Mouse (Mus musculus) splenic B cell, adult 2 months (primary cell): ENCODE results near the gene Olfr572.

Experiments
- DNase-seq: peaks from one replicate; pipeline ENCODE4 v3.0.0-alpha.2; 2011; ENCODE audit warnings: low read depth, low spot score
- H3K27me3 ChIP-seq: 2 replicates; pipeline ENCODE4 v1.6.1; 2012; ENCODE audit warnings: mild to moderate bottlenecking, low read length, moderate library complexity, mixed read lengths; ENCODE audit not compliant: control insufficient read depth, poor library complexity, insufficient read depth, severe bottlenecking
- H3K36me3 ChIP-seq: 2 replicates; pipeline ENCODE4 v1.6.1; 2012; ENCODE audit warnings: mild to moderate bottlenecking, low read length, moderate library complexity, mixed read lengths; ENCODE audit not compliant: control insufficient read depth, poor library complexity, insufficient read depth, severe bottlenecking

Olfr572 gene

DNA sequence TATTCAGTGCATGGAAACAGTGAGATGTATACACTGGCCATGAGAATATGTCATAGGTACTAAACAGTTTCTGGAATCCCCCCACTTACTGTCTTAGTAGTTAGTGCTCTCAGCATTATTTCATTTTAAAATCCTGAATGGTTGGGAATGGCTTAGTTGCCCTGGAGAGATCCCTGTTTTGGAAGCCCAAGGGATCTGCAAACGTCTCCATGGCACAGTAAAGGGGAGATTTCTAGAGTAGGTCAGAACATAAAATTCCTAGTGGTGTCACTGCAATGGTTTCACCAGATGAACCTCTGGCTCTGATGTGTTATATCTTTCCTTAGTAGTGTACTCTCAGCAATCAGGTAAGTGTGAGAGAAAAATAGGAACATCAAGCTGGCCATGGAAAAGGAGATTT lies at the start of gene Olfr572:
TSS of gene Olfr572 (plus strand) at position 301 of the 400 bp plus-strand sequence.
- no peaks in the 10 kb centered on the region for H3K36me3 ChIP-seq
- DNase-seq = no peak
- no peaks in the 10 kb centered on the region for H3K27me3 ChIP-seq

DNA sequence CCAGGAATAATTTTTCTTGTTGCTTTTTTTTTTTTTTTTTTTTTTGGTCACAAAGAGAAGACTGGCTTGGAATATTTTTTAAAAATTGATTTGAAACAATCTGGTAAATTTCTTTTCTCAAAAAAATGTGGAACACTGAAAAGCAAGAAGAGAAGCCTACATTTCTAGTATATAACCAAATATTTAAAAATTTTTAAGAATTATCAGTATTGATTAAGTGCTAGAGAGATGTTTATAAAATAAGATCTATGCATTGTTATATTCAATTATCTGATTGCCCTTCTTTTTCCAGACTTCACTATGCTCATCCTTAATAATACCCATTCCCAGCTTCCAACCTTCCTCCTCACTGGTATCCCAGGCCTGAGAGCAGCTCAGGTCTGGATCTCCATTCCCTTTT lies 47.4 kb upstream of the Olfr572 start, which contains the start of gene Olfr568:
TSS of gene Olfr568 (plus strand) at position 301 of the 400 bp plus-strand sequence.
- DNase-seq = no peak
- H3K36me3 ChIP-seq = no peaks in the 10 kb centered on the region
- H3K27me3 ChIP-seq = no peaks in the 10 kb centered on the region

DNA sequence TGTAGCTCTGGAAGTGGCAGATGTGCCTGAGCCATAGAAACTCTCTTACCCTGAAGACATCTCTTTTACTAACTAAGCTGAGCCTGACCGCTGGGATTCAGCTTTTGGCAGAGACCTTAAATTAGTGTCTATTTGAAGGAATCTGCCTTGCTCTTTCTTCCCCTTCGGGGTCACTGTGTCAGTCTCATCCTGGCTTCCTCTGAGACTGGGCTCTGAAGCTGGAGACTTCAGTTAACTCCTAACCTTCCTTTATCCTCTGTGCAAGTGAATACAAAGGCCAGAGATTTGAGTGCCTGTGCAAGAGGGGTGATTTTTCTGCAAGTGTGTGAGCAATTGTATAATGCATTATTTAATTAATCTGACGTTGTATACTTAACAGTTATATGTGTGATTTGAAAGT lies 33.4 kb upstream of the Olfr572 start, which contains the start of gene Olfr569:
TSS of gene Olfr569 (minus strand) at position 101 of the 400 bp plus-strand sequence.
- H3K27me3 ChIP-seq = no peaks in the 10 kb centered on the region
- H3K36me3 ChIP-seq = no peaks in the 10 kb centered on the region
- DNase-seq = no peak

DNA sequence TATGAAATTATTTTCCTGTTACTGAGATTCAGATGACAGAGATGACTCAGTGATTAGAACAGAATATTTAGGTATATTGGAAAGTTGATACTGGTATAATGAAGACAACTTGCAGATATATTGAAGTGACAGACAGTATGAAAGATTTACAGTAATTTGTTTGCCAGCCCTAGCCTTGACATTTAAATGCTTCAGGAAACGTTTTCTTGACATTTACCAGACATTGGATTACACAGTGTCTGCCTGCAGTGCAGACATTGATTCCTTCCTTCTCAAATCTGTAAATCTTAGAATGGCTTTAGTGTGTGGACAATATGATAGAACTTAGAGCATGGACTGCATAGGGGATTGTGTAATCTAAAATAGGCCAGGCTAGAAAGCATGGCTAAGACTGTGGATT lies 8.9 kb upstream of the Olfr572 start:
- no peak for DNase-seq
- Histone ChIP-seq H3K27me3 (no peaks in the 10 kb centered on the region), H3K36me3 (no peaks in the 10 kb centered on the region)

DNA sequence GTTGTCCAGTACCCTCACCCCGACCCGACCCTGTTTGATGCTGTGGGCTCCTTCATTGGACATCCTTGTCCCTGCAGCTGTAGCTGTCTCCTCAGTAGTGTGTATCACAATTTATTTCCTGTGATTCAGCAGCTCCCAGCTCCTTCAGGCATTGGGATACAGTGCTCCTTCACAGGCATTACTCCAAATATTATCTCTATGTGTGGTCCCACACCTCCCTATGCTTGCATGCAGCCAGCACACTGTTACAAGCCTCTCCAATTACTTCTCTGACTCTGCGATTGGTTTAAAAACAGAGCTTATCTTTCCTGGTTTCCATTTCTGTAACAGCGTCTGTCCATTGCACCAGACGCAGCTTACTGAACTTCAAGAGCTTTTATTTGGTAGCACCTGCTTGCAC lies 7.8 kb upstream of the Olfr572 start:
- DNase-seq = no peak
- Histone ChIP-seq H3K27me3 (no peaks in the 10 kb centered on the region), H3K36me3 (no peaks in the 10 kb centered on the region)

DNA sequence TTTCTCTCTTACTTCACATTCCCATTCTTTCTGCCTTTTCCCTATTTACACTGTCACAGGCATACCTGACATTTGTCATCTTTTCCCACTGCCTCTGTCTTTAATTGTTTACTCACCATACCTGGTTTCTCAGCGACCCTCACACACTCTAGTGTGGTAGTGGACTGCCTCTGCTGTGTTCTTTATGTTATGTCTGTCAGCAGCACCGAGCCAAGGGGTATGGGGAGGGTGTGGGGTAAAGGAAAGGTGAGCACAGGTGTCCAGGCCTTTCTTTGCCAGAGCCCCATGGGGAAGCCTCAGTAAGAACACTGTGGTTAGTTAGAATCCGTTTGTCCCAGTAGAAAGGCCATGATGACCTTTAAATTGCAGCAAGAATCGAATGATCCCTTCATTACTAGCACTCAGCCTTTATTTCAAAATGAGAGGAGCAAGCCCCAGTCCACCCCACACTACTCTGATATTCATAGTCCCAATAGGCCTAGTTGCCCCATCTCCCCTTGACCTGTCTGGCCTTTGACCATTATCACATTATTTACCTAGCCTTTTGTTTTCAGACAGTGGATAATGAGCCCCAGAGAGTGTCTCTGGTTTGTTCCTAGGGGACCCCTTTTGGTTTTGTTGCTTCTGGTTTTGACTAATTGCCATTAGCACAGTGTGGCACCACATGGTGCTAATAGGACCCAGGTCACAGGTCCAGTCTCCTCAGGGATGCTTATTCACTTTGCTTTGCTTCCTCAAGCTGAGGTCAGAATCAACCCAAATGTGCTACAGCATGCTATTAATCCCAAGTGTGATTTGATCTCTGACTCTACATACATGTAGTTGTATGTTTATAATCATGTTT lies 7.0 kb upstream of the Olfr572 start, which contains the start of gene Olfr571:
TSS of gene Olfr571 (minus strand) at position 505 of the 844 bp plus-strand sequence.
- Histone ChIP-seq H3K27me3 (no peaks in the 10 kb centered on the region), H3K36me3 (no peaks in the 10 kb centered on the region)
- DNase-seq = no peak

DNA sequence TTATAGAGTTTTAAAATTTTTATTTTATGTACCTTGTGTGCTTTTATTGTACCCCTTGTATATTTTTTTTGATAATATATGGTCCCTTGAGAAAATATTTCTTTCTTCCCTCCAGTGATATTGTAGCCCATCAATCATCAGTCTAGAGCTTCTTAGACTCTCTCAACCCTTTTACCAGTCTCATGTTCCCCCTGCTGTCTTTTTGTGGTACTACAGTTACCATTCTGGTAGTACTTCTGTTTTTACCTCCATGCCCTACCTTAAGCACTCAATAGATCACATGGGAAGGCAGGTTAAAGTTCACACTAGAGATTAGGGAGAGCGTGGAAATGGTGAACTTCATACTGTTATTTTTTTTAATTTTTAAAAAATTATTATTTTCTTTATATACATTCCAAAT lies 4.6 kb upstream of the Olfr572 start:
- no peaks in the 10 kb centered on the region for H3K36me3 ChIP-seq
- no peaks in the 10 kb centered on the region for H3K27me3 ChIP-seq
- peak; percentile 62 for DNase-seq

DNA sequence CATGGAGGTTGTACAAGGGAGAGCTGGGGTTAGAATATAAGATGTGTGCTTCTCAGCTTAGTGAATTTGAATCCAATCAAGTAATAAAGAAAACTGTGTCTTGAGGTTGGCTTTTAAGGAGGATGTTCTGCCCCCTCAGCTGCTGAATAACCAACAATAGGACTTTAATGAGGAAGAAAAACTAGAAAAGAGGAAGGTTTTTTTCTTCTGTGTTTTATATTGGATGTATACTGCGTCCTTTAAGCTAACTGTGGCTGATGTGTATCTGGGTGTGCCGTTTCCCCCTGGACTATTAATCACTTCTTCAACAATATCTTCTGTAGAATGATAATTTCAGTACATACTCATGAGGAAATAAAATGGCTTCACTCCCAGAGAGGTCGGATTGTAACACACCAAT lies 2.9 kb downstream of the Olfr572 start:
- DNase-seq = no peak

DNA sequence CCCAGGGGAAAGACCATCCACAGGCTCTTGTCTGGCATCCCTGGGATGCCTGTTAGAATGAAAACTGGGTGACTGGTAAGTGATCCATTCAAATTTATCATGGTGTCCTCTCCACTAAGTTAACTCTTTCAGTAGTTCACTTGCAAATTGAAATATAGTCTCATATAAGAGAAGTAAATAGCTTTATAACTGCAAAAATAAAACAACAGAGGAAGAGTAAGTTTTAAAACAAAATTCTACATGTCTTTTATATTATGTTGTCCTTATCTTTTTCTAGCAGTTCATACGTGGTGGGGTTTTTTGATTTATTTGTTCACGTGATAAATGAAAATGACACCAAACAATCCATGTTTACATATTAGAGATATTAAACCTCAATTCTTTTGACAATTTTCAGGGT lies 18.3 kb downstream of the Olfr572 start, which contains the start of gene Olfr573-ps1:
TSS of gene Olfr573-ps1 (minus strand) at position 101 of the 400 bp plus-strand sequence.
- DNase-seq = no peak
- Histone ChIP-seq H3K27me3 (no peaks in the 10 kb centered on the region), H3K36me3 (no peaks in the 10 kb centered on the region)

More for the DNA sequence above, 2.9 kb downstream of the Olfr572 start:
- Histone ChIP-seq H3K27me3 (no peaks in the 10 kb centered on the region), H3K36me3 (no peaks in the 10 kb centered on the region)

DNA sequence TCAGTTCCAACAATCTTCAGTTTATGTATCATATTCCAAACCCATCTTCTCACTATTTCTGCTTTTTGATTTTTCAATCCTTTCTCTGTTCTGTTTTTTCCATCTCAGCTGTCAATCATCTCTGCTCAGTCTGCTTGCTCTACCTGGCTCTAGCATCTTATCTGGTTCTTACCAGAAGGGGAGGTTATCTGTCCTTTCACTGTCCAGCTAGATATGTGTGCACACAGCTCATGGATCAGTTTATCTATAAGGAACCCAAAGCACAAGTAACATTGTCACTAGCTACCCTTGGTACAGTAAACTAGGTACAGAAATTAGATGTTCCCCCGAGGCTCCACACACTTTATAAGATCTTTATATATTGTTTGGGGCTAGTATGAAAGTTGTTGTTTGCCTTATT lies 19.2 kb downstream of the Olfr572 start:
- no peaks in the 10 kb centered on the region for H3K27me3 ChIP-seq
- H3K36me3 ChIP-seq = no peaks in the 10 kb centered on the region
- DNase-seq = no peak

DNA sequence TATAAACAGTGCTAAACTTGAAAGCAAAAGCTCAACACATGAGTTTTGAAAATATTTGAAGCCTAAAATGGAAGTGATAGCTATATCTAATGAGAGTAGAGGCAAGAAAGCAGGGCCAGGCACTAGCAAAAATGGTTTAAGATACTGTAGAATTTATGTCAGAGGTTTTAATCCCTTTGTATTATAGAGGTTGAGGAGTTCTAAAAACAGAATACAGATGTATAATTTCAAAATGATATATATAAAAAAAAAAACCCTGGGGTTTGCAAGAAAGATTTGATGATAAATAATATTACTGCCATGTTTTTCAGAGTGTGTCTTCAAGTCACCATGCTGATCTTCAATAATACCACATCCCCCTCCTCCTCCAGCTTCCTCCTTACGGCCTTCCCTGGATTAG lies 24.0 kb downstream of the Olfr572 start, which contains the start of gene Olfr574:
TSS of gene Olfr574 (plus strand) at position 301 of the 400 bp plus-strand sequence.
- H3K27me3 ChIP-seq = no peaks in the 10 kb centered on the region
- no peaks in the 10 kb centered on the region for H3K36me3 ChIP-seq
- DNase-seq = no peak

DNA sequence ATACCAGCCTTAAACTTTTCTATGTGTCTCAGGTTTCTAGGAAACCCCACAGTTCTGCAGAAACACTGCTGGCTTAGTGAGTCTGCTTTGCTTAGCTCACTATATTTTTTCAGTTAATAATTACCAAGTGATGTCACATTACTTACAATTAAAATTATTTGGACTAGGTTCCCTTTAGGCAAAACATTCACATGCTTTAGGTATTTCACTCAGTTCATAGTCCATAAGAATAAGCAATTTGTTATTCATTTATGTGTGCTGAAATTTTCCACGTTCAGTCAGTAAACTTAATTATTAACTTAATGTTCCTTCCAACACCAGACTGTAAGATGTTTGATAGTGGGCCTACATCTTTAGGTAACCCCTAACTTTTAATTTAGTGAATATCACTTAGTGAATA lies 26.5 kb downstream of the Olfr572 start:
- no peaks in the 10 kb centered on the region for H3K36me3 ChIP-seq
- DNase-seq = no peak
- H3K27me3 ChIP-seq = no peaks in the 10 kb centered on the region

DNA sequence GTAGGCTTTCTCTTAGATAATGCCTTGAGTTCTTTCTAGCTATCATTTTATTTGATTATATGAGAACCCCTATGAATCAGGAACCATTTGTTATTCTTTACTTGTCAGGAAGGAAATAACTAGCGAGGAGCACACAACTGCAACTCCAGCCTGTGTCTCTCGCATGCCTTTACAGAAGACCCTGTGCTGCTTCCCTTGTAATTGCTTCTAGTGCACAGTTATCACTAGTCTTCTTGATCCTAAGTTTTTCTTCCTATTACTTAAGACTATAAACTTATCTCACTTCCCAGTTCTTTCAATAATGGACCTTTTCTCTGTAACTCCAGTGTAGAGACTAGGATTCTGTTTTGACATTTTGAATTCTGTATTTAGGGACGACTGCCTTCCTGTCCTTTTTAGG lies 33.9 kb downstream of the Olfr572 start:
- DNase-seq = no peak
- Histone ChIP-seq H3K36me3 (no peaks in the 10 kb centered on the region), H3K27me3 (no peaks in the 10 kb centered on the region)

DNA sequence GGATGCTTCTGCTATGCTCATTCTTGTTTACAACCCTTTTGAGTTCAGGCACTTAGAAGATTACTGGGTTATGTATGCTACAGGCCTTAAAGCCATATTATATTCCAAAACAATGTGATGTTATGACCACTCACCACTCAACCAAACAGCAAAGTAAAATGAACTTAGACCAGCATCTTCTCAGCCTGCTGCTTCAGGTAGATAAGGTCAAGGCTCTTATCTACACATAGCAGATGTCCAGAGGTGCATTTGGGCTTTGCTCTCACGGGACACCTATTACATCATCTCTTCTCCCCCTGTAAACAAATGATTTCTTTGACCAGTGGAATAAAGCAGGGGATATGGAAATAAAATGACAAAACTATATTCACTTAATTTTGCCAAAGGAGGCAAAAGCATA lies 34.4 kb downstream of the Olfr572 start, which contains the start of gene Olfr575:
TSS of gene Olfr575 (minus strand) at position 183 of the 400 bp plus-strand sequence.
- Histone ChIP-seq H3K36me3 (no peaks in the 10 kb centered on the region), H3K27me3 (no peaks in the 10 kb centered on the region)
- DNase-seq = no peak

DNA sequence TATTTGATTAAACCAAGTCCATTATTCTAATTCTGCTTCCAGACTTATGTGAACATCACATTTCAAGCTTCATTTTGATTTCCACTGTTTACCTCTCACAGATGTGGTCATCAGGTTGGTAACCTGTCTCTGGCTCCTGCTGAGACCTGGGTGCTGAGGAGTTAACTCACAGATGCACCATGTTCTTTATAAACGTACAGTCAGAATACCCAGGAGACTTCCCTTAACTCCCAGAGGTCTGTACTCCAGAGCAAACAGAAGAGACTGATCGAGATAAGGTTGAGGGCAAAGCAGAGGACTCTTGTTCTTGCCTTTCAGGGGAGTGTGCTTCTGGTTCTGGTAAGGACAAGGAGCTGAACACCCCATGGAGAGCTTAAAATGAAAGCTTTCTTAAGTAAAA lies 38.2 kb downstream of the Olfr572 start, which contains the start of gene Olfr576:
TSS of gene Olfr576 (plus strand) at position 301 of the 400 bp plus-strand sequence.
- Histone ChIP-seq H3K27me3 (no peaks in the 10 kb centered on the region), H3K36me3 (no peaks in the 10 kb centered on the region)
- no peak for DNase-seq
